Mouse (Mus musculus): ENCODE measurements around the gene Pkd1.
A peak's percentile ranks its signal among the peaks of the same experiment; 100 is the strongest.

Pkd1 gene

DNA sequence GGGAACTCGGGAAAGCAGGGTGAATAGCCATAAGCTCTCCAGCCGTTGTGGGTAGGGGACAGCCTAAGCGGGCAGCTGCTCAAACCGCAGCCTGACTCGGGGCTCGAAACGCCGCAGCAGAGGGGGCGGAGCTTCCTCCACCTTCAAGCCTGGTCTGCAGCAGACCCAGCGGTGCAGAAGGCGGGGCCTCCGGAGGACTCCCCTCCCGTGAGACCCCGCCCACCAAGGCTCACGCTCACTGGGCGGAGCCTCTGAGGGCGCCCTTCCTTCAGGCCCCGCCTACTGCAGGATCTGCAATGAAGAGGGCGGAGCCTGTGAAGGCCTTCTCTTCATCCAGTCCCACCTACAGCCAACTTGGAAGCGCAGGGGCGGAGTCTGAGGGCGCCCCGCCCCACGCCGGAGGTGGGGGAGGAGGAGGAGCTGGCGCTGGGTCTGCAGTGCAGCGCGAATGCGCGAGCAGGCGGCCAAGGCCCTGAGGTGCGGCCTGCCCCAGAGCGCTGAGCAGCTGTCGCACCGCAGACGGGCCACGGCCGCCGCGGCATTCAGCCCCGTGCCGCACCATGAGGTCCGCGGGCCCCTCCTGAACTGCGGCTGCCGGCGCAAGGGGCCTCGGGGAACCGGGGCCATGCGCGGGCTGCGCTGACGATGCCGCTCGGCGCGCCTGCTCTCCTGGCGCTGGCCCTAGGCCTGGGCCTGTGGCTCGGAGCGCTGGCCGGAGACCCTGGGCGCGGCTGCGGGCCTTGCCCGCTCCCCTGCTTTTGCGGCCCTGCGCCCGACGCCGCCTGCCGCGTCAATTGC, at the start of gene Pkd1:
Gene Pkd1 (plus strand): TSS at position 217 of the 798 bp plus-strand sequence.
- peak; percentile 100 for DNase-seq (ENCODE audit: low read depth, low spot score)
- H3K36me3 ChIP-seq (ENCODE audit: control insufficient read depth, insufficient read depth, low read length, poor library complexity, severe bottlenecking): peaks cover 1% of the 10 kb centered on the region; the same call in 1 of the 2 replicates
- no peaks in the 10 kb centered on the region for H3K27me3 ChIP-seq (ENCODE audit: control insufficient read depth, insufficient read depth, low read length, poor library complexity, severe bottlenecking)

DNA sequence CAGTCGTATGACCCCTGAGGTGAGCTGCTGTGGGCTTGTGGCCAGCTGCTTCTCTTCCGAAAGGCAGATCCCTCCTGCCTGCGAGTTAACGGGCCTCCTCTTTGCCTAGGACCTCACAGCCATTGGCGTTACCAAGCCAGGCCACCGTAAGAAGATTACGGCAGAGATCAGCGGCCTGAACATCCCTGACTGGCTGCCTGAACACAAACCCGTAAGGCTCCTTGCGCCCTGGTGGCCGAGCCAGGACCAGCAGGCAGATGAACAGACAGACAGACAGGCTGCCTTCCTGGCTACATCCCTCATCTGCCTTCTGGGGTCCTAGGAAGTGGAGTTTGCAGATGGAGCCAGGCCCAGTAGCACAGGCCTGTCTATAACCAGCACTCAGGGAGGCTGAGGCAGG, 47.4 kb upstream of the Pkd1 start:
- no peaks in the 10 kb centered on the region for H3K36me3 ChIP-seq (ENCODE audit: control insufficient read depth, insufficient read depth, low read length, poor library complexity, severe bottlenecking)
- H3K27me3 ChIP-seq (ENCODE audit: control insufficient read depth, insufficient read depth, low read length, poor library complexity, severe bottlenecking): no peaks in the 10 kb centered on the region
- no peak for DNase-seq (ENCODE audit: low read depth, low spot score)

DNA sequence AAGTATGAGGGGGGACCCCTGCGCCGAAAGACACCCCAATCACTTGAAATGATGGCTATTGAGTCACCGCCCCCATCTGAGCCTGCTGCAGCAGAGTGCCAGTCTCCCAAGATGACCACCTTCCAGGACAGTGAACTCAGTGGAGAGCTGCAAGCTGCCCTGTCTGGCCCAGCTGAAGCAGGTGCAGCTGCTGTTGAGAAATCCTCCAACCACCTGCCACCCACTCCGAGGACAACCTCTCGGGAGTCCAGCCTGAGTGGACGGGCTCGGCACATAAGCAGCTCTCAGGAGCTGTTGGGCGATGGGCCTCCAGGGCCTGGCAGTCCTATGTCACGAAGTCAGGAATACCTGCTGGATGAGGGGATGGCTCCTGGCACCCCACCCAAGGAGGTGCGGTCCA, 45.5 kb upstream of the Pkd1 start:
- H3K36me3 ChIP-seq (ENCODE audit: control insufficient read depth, insufficient read depth, low read length, poor library complexity, severe bottlenecking): no peaks in the 10 kb centered on the region
- no peaks in the 10 kb centered on the region for H3K27me3 ChIP-seq (ENCODE audit: control insufficient read depth, insufficient read depth, low read length, poor library complexity, severe bottlenecking)
- DNase-seq (ENCODE audit: low read depth, low spot score): no peak

DNA sequence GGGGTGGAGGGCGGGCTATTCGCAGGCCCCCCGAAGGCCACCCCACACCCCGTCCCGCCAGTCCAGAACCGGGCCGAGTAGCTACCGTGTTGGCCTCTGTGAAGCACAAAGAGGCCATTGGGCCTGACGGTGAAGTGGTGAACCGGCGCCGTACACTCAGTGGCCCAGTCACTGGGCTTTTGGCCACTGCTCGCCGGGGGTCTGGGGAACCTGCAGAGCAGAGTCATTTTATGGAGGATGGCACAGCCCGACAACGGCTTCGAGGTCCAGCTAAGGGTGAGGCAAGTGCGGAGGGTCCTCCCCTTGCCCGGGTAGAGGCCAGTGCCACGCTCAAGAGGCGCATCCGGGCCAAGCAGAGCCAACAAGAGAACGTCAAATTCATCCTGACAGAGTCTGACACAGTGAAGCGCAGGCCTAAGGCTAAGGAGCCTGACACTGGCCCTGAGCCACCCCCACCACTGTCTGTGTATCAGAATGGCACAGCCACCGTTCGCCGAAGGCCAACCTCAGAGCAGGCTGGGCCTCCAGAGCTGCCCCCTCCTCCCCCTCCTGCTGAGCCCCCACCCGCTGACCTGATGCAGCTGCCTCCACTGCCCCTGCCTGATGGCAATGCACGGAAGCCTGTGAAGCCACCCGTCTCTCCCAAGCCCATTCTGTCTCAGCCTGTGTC, 44.2 kb upstream of the Pkd1 start:
- no peak for DNase-seq (ENCODE audit: low read depth, low spot score)
- no peaks in the 10 kb centered on the region for H3K27me3 ChIP-seq (ENCODE audit: control insufficient read depth, insufficient read depth, low read length, poor library complexity, severe bottlenecking)
- H3K36me3 ChIP-seq (ENCODE audit: control insufficient read depth, insufficient read depth, low read length, poor library complexity, severe bottlenecking): peaks cover 4% of the 10 kb centered on the region; the same call in 1 of the 2 replicates

DNA sequence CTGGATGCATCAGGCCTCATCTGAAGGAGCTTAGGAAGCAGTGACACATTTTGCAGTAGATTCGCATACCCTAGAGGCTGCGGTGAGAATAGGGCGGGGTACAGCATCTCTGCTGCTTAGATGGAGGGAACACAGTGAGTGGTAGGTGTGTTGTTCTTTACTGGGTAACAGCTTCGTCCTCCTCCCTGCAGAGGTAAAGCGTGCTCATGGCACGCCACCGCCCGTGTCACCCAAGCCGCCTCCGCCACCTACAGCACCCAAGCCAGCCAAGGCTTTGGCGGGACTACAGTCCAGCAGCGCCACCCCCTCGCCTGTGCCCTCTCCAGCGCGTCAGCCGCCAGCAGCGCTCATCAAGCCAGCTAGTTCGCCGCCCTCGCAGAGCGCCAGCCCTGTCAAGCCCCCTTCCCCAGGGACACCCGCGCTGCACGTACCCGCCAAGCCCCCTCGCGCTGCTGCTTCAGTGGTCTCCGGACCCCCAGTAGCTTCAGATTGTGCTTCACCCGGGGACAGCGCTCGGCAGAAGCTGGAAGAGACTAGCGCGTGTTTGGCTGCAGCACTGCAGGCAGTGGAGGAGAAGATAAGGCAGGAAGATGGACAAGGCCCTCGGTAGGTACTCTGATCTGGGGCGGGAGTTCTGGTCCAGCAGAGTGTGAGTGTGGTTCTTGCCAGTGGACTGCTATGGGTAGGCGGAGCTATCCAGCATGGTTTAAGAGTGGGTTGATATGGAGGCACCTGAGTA, 43.1 kb upstream of the Pkd1 start:
- no peaks in the 10 kb centered on the region for H3K27me3 ChIP-seq (ENCODE audit: control insufficient read depth, insufficient read depth, low read length, poor library complexity, severe bottlenecking)
- H3K36me3 ChIP-seq (ENCODE audit: control insufficient read depth, insufficient read depth, low read length, poor library complexity, severe bottlenecking): peaks cover 4% of the 10 kb centered on the region; the same call in 1 of the 2 replicates
- no peak for DNase-seq (ENCODE audit: low read depth, low spot score)

DNA sequence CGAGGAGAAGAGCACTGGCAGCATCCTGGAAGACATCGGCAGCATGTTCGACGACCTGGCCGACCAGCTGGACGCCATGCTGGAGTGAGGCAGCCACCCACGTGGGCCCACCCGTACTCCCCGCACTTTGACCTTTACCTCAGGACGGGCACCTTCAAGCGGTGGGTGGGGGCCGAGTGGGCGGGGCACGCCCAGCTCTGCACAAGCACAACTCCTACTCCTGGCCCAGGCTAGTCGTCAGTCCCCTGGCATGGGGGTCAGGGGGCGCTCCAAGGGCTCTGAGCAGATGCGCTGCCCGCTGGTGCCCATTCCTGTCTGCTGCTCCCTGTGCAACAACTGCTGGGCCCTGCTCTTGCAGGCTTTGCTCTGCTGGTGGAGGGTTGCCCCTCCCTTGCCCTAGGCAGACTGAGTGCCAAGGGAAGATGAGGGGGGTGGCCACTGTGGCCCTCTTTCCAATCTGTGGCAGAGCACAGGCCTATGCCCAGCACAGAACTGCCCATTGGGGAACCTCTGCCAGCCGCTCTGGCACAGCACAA, 42.4 kb upstream of the Pkd1 start:
- DNase-seq (ENCODE audit: low read depth, low spot score): no peak

DNA sequence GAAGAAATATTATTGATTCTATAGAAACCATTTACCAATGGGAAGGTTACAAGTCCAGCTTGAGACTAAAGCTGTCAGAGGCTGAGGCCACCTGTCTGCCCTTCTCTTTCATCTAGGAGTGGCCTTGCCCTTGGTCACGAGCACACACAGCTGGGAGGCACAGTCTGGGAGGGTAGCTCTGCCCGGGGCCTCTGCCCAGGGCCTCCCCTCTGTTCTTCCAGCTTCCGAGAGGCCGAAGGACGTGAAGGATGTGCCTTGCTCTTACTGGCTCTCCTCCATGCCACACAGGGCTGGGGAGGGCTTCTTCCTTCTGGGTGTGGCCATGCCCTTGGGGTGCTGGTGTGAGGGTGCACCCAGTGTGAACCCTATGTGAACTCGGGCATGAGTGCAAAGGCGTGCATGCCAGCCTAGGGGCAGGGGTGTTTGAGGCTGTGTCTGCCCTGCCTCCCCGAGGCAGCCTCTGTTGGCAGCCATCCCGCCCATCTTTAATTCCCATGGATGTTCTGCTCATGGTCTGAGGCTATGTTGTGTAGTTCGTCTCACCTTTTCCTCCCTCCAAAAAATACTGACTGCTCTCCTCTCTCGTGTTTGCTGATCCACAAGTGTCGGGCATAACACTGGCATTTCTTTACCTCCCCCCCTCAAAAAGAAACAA, 41.7 kb upstream of the Pkd1 start:
- Histone ChIP-seq H3K36me3 (ENCODE audit: control insufficient read depth, insufficient read depth, low read length, poor library complexity, severe bottlenecking) (peaks cover 4% of the 10 kb centered on the region; the same call in 1 of the 2 replicates), H3K27me3 (ENCODE audit: control insufficient read depth, insufficient read depth, low read length, poor library complexity, severe bottlenecking) (no peaks in the 10 kb centered on the region)
- DNase-seq (ENCODE audit: low read depth, low spot score): no peak

More for the DNA sequence above, 42.4 kb upstream of the Pkd1 start:
- Histone ChIP-seq H3K36me3 (ENCODE audit: control insufficient read depth, insufficient read depth, low read length, poor library complexity, severe bottlenecking) (peaks cover 4% of the 10 kb centered on the region; the same call in 1 of the 2 replicates), H3K27me3 (ENCODE audit: control insufficient read depth, insufficient read depth, low read length, poor library complexity, severe bottlenecking) (no peaks in the 10 kb centered on the region)

DNA sequence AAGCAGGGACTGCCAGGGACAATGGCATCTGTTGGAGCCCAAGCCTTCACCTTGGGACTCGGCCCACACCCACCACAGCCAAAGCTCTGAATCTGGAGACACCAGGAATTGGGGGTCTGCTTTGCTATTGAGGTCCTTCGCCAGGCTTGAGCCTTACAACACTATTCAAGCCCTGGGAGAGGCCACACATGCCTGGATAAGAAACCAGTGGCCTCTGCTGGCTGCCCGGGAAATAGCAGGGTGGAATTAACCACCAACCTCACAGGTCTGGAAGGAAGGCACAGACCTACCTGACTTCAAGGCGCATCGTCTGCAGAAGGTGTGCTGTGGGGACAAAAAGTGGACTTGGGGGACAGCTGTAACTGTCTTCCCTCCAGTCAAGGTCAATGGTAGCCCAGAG, 36.0 kb upstream of the Pkd1 start:
- DNase-seq (ENCODE audit: low read depth, low spot score): peak; percentile 14
- no peaks in the 10 kb centered on the region for H3K27me3 ChIP-seq (ENCODE audit: control insufficient read depth, insufficient read depth, low read length, poor library complexity, severe bottlenecking)
- peaks cover 7% of the 10 kb centered on the region; the same call in 1 of the 2 replicates for H3K36me3 ChIP-seq (ENCODE audit: control insufficient read depth, insufficient read depth, low read length, poor library complexity, severe bottlenecking)

DNA sequence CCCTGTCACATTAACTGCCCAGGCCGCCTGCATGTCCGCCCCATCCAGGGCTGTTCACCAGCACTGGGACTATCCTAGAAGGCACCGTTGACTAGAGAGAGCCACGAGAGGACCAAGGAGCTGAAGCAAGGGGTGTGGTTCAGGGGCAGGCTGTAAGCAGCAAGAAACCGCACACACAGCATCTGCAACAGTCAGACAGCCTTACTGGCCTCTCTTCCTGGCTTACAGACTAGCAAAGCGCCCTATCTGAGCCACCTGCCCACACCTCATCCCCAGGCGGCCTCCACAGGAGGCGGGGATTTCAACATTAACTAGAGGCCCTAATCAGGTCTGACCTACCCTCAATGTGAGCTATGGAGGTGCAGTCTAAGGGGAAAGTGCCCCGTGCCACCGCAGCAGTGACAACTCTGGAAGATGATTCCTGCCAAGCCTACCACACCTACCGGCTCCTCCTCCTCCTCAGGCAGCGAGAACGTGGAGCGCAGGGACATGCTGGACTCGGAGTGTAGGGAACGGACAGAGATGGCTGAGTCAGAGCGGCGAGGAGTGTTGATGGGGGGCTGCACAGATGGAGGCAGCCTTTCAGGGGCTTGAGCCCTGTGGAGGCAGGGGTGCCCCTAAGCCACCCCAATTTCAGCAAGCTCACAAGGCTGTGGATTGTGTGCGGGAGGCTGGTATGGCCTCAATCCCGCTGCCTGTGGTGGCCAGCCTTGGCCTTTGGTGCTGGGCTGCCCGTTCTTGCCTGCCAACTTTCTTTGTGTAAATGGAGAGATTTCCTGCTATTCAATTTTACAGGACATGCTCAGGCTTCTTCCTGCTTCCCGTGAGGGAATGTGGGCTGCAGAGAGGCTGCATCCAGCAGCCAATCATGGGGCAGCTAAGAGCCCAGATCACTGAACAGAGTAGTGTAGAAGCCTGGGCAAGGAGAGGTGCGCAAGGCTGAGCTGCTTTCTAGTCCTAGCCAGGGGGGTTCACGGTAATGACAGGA, 35.1 kb upstream of the Pkd1 start:
- H3K27me3 ChIP-seq (ENCODE audit: control insufficient read depth, insufficient read depth, low read length, poor library complexity, severe bottlenecking): no peaks in the 10 kb centered on the region
- DNase-seq (ENCODE audit: low read depth, low spot score): no peak
- H3K36me3 ChIP-seq (ENCODE audit: control insufficient read depth, insufficient read depth, low read length, poor library complexity, severe bottlenecking): peaks cover 4% of the 10 kb centered on the region; the same call in 1 of the 2 replicates

DNA sequence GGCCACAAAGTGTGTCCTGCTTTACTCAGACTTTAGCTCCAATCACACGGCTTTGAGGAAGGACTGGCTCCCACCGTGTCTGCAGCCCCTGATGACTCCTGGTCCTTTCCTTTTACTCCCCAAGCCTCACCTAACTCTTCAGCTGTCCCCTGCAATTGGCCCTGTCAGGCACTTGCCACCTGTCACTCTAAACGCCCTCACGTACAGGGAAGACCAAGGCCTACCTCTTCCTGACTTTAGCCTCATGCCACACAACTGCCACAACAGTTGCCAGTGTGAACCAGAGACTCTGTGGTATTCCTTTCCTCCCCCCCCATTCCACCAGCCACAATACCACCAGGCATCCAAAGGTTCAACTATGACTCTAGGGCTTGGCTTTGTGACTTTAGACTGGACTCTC, 29.2 kb upstream of the Pkd1 start:
- no peak for DNase-seq (ENCODE audit: low read depth, low spot score)
- Histone ChIP-seq H3K36me3 (ENCODE audit: control insufficient read depth, insufficient read depth, low read length, poor library complexity, severe bottlenecking) (no peaks in the 10 kb centered on the region; the same call in 1 of the 2 replicates), H3K27me3 (ENCODE audit: control insufficient read depth, insufficient read depth, low read length, poor library complexity, severe bottlenecking) (no peaks in the 10 kb centered on the region)

DNA sequence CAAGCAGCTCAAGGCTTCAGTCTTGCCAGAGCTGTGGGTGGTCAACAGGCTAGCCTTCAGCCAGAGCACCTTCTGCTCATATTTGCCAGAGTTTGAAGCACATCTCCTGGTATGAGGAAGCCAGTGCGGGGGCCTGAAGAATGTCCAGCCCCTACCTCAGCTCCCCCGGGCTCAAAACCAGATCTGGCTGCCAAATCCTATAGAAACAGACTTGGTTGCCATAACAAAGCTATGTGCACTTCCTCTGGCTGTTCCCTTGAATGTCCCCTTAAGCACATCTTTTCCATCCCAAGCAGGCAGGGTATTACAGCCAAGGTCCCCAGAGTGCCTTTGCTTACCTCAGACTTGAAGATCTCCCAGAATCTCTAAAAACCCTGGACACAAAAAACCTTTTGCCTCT, 24.9 kb upstream of the Pkd1 start:
- Histone ChIP-seq H3K36me3 (ENCODE audit: control insufficient read depth, insufficient read depth, low read length, poor library complexity, severe bottlenecking) (no peaks in the 10 kb centered on the region), H3K27me3 (ENCODE audit: control insufficient read depth, insufficient read depth, low read length, poor library complexity, severe bottlenecking) (no peaks in the 10 kb centered on the region)
- no peak for DNase-seq (ENCODE audit: low read depth, low spot score)

DNA sequence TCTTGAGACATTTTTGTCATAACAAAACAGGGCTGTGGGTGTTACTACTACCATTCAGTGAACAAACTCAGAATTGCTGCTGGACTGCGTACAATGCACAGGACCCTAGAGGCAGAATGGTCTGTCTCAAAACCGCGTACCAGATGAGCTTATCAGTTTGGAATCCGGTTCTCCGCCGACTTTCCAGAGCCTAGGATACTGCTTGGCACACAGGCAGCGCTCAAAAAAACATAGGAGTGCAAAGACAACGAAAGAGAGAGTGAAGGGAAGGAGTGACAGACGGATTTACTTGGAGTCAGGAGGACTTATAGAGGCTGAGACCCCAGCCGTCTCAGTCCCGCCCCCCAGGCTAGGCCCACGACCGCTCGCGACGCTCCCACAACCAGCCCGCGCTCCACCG, 22.3 kb upstream of the Pkd1 start:
- no peaks in the 10 kb centered on the region for H3K27me3 ChIP-seq (ENCODE audit: control insufficient read depth, insufficient read depth, low read length, poor library complexity, severe bottlenecking)
- H3K36me3 ChIP-seq (ENCODE audit: control insufficient read depth, insufficient read depth, low read length, poor library complexity, severe bottlenecking): 0 out of 2 replicates have a peak, but pooled peaks cover 1% of the 10 kb centered on the region
- no peak for DNase-seq (ENCODE audit: low read depth, low spot score)

DNA sequence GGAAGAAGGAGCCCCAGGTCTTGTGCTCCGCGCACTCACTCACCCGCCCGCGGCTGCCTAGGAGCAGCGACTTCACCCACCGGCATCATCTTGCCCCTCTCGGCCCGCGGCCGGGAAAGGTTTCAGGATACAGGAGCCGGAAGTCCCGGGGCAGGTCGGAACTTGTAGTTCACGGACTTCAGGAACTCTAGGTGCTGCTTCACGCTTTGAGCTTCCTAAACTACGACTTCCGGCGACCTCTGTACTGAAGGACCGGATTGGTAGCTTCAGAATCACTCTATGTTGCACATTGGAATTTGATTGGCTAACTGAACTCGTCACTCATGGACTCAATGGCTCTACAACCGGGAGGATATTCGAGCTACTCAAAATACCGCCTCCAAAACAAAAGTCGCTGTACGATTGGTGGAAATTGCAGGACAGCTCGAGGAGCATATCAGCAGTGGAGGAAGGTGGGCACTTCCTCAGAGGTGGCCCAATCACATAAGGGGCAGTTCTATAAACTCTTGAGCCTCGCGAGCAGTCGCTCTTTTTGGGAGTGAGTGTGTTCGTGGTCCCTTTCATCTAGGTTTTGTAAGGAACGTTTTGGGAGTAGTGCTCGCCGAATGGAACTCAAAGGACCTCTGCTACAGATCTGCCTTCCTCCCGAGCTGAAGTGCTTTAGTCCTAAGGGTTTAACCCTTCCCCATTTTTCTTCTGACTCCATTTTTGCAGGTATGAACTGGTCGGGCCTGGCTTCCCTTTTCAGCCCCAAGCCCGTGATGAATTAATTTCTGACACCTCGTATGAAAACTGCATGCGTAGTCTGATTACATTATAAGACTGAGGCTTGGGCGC, 21.7 kb upstream of the Pkd1 start, which contains the start of gene Traf7:
Gene Traf7 (minus strand): TSS at position 216 of the 837 bp plus-strand sequence.
- Histone ChIP-seq H3K36me3 (ENCODE audit: control insufficient read depth, insufficient read depth, low read length, poor library complexity, severe bottlenecking) (0 out of 2 replicates have a peak, but pooled peaks cover 1% of the 10 kb centered on the region), H3K27me3 (ENCODE audit: control insufficient read depth, insufficient read depth, low read length, poor library complexity, severe bottlenecking) (no peaks in the 10 kb centered on the region)
- peak; percentile 99 for DNase-seq (ENCODE audit: low read depth, low spot score)

Measured in splenic B cell, adult 2 months (primary cell).